Mouse (Mus musculus) left cerebral cortex, postnatal 14 days (tissue): ENCODE results near the gene Ano7. TPM values are rescaled to one million over a fixed set of nuclear protein-coding genes. Genes with fewer than 3 reads are reported as not detected.

Experiments used
- DNase-seq, 2 experiments: peaks; one replicate each; pipeline ENCODE4 v3.0.0; 2021 to 2022; ENCODE audit warnings: low spot score in 2 of 2, mixed read lengths in 1 of 2
- intact Hi-C: fragments of 180-260 bp; cut with DNase I; formaldehyde crosslinking; loops from one replicate; pipeline ENCODE4 v1.15.1; 2025
- long read RNA-seq, 2 experiments: library from polyadenylated mRNA; stranded (forward); transcript quantifications; one replicate each; pipeline ENCODE4 v2.0.0; 2021
- total RNA-seq, 2 experiments: library from RNA; stranded (reverse); gene quantifications; 2 replicates each; pipeline ENCODE4 v1.2.3; 2021

Gene Ano7
- under 1 TPM; 0.11 to 0.63 TPM for total RNA-seq
- long read RNA-seq, experiment 1, result 0 reads
- long read RNA-seq, experiment 2, partial matches to known transcripts, result 1 of 1 reads
- long read RNA-seq, experiment 2, other reads (novel, unspliced or antisense), result 0 of 1 reads

DNA sequence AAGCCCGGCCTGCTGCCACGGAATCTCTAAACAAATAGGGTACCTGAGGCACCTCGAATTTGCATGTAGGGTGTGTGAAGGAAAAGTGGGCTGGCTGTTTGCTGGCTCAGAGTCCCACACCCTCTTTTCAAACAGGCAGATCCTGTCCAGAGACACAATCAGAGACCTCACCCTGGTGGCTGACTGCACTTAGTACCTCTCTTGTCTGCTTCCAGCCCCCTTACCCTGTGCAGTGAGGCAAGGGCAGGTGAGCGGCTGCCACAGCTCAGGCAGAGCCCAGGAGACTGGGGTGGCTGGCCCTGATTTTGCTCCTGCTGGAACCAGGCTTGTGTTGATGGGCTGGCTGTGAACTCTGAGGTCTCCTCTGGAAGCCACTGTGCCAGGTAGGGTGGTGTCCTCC is at the start of gene Ano7:
Gene Ano7 (plus strand): TSS at position 266 of the 400 bp plus-strand sequence.
- intact Hi-C loops, result no loop called here
- no peak for DNase-seq

DNA sequence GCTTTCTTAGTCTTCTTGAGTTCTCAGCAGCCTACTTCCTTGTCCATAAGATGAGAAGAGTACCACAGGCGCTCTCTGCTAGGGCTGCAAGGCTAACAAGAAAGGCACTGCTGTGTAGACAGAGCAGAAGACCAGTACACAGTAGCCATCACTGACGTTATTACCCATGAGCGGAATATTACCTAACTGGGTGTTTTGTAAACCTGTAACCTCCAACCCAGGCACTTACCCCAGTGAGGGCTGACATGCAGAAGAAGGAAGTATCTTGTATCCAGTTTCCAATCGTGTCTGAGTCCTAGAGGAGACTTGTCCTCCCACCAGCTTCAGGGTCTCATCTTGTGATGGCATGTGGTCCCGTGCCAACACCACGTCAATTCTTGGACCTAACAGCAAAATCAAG is 49.8 kb upstream of the Ano7 start:
- DNase-seq, result no peak
- intact Hi-C loops, result no loop called here

DNA sequence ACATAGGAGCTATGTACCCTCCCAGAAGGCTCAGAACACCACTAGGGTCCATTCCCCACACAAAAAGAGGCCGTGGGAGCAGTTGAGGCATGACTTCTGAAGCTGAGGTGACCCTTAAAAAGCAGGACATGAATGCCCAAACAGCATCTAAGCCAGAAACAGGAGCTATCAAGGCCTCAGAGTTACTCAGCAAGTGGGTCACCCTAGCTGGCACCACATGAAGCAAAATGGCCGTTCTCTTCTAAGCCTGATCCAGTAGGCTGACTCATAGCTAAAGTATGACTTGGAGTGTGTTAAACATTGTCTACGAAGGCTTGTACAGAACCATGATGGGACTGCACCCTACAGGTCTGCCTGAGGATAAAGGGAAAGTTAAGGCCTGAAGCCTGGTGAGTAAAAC is 47.3 kb upstream of the Ano7 start:
- intact Hi-C loops, result no loop called here
- no peak for DNase-seq

DNA sequence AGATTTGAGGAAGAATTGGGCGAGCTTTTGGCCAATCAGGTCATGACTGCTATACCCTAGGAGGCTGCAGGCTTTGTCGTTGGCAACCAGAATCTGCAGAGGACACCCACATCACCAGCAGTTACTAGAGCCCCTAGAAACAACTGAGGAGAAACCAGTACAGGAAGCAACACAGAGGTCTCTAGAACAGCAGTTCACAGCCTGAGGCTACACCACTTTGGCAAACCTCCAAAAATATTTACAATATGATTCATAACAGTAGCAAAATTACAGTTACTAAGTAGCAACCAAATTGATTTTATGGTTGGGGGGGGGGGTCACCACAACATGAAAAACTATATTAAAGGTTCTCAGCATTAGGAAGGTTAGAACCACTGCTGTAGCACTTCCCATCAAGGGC is 39.1 kb upstream of the Ano7 start:
- intact Hi-C loops, result no loop called here
- DNase-seq, result no peak

DNA sequence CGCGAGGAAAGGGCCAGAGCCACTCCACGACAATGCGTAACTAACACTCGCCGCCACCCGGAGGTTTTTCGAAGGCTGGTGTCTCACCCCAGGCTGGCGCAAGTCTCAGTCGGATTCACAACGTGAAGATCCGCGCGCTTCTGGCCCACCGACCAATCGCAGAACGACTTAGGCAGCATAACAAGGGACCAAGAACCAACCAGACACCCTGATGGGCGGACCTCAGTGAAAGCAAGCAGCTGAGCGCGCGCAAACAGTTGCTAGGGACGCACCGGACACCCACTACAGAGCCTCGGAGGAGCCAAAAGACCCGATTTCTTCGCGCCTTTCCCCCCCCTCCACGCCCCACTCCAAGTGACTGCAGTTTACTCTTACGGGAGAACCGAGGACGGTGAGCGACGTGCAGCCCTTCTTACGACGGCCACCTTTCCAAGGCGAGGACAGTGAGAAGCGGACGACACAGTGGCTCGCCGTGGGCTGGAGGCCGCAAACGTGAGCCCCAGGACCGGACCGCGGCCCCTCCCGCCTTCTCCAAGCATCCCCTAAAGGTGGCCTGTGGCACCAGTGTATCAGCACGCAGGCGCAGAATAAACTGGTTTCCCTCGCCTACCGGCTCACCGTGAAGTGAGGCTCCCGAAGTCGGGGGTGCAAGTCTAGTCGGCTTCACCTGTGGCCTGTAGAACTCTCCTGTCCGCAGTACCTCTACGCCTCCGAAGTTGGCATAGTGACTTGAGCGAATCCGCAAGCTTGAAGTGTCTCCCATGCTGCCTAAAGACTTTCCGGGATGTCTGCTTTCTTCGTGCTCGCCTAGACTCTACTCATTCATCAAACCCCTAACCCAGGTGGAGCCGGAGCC is 30.9 kb upstream of the Ano7 start, which contains the start of the genes Ppp1r7 and Pask:
Gene Ppp1r7 (plus strand): TSS at position 207 of the 856 bp plus-strand sequence.
Gene Pask (minus strand): TSS at position 835 of the 856 bp plus-strand sequence.
- intact Hi-C loops, result no loop called here

DNA sequence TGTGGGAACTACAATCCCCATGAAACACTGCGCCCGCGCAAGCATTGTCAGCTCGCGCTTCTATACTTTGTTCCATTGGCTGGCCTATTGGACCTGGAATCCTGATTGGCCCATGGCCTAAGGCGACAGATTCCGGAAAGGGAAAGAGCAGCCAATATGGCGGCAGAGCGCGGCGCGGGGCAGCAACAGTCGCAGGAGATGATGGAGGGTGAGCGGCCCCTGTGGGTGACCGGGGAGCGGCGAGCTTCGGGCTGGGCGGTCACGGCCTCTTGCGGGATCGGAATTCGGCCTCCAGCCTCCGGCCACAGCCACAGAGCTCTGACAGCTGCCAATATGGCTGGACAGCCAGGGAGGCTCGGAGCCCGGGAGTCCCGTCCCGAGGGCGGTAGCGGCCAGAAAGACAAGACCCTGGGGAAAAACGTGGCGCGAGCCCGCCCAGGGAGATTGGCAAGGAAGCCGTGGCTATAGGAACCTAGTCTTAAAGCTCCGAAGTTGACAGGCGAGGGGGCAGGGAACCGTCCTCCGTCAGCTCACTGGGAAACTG is 30.2 kb upstream of the Ano7 start:
- DNase-seq, result peak; percentile 96 to 97
- intact Hi-C loops, result no loop called here

More for the DNA sequence above, 30.9 kb upstream of the Ano7 start, which contains the start of the genes Ppp1r7 and Pask:
- peak; percentile 97 for DNase-seq

DNA sequence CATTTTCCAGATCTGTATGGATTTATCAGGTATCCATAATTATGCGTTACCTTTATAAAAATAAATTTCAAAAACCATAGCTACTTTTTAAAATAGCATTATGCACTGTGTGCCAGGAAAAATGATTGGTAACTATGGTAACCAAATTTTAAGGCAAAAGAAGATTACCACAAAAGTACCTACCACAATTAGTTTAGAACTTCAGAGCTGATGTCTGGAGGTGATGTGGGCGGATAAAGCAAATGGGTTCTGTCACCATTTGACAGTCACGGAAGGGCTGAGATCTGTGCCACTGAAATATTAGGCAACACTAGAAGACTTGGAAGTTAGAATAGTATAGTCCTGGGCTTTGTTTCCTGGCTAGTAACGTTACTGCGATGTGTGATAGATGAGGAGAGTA is 26.6 kb upstream of the Ano7 start:
- intact Hi-C loops, result no loop called here
- DNase-seq, result no peak

DNA sequence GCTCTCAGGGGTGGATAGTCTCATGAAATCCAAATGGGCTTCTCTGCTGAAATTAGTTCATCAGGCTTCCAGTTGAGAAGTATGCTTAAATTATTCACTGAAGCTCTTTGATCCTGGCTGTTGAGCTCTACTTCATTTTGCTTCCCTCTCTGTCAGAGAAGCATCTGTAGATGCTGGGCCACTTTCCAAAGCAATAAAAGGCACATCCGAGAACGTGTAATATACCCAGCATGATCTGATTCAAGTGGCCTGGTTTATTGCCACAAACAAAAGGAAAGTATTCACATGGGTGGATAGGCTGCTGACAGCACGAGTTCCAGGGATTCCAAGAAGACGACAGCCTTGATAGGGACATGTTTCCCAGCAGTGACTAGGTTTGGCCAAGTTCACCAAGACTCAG is 24.0 kb upstream of the Ano7 start:
- intact Hi-C loops, result no loop called here
- no peak for DNase-seq

DNA sequence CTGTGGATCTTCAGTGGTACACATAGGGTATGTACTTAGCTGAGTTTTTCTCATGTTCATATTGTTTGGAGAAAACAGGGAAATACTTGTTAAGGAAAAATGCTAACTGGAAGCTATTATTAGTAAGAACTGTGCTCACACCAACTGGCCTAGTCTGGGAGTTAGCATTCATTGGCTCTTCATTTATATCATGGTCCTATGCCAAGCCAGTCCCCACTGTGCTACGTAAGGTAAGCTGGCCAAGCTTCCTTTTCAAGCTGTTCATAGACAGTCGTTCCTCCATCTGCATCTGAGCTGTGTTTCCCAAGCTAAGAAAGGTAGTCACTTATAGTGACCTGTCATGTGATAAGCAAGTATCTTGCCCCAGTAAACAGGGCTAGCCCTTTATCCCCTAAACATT is 21.0 kb upstream of the Ano7 start:
- intact Hi-C loops, result no loop called here
- peak; percentile 52 to 75 for DNase-seq

DNA sequence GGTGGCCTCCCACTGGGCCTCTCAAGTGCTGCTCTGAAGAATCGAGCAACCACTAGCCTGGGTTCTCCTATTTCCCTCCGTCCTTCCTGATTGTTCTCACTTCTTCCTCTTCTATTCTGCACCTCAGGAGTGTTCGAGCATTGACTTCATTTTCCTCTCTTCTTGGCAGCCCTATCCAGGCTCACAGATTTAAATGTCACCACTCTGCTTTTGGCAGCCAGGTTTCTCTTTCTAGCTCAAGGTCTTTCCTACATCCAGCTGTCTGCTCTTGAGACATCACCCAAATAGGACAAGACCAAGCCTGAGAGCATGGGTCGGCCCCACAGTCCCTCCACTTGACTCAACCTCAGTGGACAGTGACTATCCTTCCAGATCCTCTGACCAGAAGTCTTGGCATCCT is 11.1 kb upstream of the Ano7 start:
- DNase-seq, result no peak
- intact Hi-C loops, result no loop called here

DNA sequence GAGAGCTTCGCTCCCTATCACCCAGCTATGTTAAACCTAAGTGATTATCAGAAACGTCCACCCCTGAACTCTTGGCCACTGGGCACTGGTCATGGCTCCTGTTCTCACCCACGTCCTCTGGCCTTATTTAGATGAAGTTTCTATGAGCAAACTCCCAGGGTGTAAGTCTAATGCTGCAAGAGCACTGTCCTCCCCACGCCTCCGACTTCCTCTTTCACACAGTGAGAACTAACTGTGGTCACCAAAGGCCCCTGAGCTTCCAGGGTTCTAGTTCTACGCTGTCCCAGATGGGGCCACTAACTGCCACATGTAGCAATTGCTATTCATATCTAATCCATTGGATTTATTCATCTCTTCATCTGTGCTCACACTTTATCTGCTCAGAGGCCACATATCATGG is 8.1 kb upstream of the Ano7 start:
- intact Hi-C loops, result no loop called here

DNA sequence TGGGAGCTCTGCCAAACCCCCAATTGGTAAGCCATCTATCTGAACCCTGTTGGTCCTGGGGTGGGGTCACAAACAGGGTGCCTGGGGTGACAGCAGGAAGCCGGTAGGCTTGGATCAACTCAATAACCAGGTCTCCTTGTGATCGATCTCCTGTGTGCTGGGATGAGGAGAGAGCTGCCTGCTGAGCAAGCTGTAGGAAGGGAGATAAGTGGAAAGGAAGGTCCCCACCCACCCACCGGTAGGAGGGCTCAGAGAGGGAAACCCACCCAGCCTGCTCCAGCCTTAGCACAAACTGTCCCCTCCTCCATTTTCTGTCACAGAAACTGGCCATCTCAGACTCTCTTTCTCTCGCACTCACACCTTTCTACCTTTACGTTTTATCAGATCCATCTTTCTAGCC is 3.6 kb downstream of the Ano7 start:
- no peak for DNase-seq
- intact Hi-C loops, result no loop called here

More for the DNA sequence above, 8.1 kb upstream of the Ano7 start:
- no peak for DNase-seq

DNA sequence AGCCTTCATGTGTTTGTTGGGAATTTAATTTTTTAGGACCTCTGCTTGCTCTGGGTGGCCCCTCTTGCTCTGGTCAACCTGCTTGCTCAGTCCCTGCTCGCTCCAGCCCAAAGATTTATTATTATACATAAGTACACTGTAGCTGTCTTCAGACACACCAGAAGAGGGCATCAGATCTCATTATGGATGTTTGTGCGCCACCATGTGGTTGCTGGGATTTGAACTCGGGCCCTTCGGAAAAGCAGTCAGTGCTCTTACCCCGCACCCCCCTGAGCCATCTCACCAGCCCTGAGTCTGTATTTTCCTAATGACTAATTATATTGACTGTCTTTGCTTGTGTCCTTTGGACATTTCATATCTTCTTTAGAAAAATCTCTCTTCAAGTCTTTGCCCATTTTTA is 5.4 kb downstream of the Ano7 start:
- intact Hi-C loops, result no loop called here
- DNase-seq, result no peak

DNA sequence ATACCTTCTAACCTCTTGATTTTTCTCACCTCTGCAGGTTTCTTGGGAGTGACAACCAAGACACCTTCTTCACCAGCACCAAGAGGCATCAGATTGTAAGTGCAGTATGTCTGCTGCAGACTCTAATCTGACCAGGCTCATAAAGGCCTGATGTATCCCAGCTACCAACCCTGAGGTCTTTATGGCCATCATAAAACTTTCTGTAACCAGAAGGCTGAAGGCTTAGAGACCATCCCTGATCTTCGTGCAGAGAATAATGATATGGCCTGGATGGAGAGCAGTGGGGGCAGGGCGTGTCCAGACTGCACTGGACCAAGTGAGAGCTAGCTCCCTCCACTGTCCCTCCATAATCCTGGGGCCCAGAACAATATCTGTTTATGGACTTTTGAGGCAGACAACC is 13.5 kb downstream of the Ano7 start:
- intact Hi-C loops, result no loop called here
- no peak for DNase-seq

DNA sequence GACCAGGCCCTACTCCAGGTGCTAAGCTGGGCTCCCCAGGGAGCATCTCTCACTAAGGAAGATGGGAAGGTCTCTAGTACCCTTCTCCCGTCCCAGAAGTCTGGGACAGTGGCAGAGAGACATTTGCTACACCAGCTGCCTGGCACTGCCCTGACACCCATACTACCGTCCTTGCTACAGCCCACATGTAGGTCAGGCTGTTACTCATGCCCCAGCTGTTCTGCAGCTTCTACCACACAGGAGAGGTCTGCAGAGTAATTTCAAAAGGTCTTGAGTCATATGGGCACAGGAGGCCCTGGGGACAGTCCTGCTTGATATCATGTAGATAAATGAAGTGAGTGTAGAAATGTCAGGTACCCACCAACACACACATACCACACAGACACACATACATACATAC is 15.2 kb downstream of the Ano7 start:
- intact Hi-C loops, result no loop called here
- DNase-seq, result no peak

DNA sequence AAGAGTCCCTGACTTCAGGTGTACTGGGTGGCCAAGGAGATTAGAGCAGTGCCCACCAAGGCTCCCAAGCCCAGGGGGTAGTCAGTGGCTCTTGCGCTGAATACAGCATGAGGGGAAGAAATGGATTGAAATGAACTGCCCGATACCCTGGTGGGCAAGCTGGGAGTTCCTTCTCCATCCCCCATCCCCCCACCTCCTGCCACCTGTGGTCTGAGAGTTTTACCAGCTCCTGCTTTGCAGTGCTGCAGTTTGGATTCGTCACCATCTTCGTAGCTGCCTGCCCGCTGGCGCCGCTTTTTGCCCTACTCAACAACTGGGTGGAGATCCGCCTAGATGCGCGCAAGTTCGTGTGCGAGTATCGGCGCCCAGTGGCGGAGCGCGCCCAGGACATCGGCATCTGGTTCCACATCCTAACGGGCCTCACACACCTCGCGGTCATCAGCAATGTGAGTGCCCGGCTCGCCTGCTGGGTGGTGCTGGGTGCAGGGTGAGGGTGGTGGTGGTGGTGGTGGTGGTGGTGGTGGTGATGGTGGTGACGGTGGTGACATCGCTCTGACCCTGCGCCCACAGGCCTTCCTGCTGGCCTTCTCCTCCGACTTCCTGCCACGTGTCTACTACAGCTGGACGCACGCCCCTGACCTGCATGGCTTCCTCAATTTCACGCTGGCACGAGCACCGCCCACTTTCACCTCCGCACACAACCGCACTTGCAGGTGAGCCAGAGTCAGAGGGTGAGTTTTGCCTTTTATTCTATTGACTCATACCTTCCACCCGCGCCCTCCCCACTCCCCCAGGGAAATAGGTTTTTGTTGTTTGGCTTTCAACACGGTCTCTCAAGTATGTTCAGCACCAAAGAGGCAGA is 27.7 kb downstream of the Ano7 start:
- intact Hi-C loops, result no loop called here
- DNase-seq, result no peak

DNA sequence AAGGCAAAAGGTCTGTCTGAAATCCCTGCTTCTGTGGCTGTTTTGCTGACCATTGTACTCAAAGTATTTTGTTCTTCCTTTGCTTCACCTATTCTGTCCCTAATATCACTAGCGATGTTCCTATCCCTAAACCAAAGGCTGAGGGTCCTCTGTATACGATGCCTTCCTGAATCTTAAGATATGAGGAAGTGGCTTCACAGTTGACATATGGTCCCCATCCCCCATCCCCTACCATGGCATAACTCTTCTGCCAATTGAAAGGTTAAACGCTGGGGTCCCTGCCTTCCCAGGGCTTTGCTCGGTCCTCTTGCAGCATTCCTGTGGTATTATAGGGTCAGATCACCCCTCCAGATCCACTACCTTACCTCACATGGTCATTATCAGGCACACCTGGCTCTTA is 29.7 kb downstream of the Ano7 start:
- no peak for DNase-seq
- intact Hi-C loops, result no loop called here

DNA sequence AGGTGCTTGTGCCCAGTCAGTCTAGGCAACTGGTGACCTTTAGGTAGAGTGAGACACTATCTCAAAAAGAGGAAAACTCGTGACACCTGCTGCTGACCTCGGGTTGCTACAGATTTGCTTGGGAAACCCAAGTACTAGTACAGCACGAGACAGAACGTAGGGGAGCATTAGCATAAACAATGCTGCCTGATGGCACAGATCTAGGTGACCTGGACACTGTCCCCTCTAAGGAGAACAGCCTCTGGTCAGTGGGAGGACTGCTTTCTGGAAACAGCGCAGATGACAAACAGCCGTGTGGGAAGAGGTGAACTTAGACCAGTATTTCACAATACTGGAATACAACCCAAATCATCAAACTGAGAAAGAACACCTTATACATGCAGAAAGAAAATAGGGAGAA is 58.4 kb downstream of the Ano7 start:
- intact Hi-C loops, result no loop called here
- no peak for DNase-seq

DNA sequence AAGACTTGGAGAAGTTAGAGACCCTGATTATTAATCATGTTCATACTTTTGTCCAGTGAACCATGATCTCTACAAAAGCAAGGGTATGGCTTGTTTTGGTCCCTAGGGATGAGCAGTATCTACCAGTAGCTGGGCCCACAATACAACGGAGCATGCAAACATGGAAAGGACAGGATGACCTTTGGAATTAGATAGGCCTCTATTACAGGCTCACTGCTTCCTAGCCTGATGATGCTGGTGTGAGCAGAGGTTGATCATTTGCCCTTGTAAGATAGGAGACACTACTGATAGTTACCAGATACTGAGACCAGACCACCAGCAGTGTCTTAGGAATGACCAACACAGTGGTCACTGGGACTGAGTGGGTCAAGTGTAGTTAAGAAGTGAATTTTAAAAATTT is 65.6 kb downstream of the Ano7 start:
- no peak for DNase-seq
- intact Hi-C loops, result loop anchor here (5.0 kb wide), 1 partner anchor 63 kb away; no protein-coding TSS in a partner anchor
